Mouse (Mus musculus) urinary bladder, adult 2 months (tissue): ENCODE results near the gene 4930558C23Rik. TPM values are rescaled to one million over a fixed set of nuclear protein-coding genes. Genes with fewer than 3 reads are reported as not detected.
"Not testable (repeated sequence)": the region's sequence is repeated elsewhere in the genome, so short reads cannot be mapped to it uniquely, and the experiment has no call there.

Experiments
- DNase-seq: peaks from one replicate; pipeline ENCODE4 v3.0.0; 2022; ENCODE audit warnings: low spot score
- polyA plus RNA-seq: library from polyadenylated mRNA; depleted of rRNA; stranded (reverse); fragments of >200 nt; gene quantifications from 2 replicates; pipeline ENCODE4 v1.2.3, GENCODE M21; 2012; rRNA removed

The 4930558C23Rik gene
- polyA plus RNA-seq, 1 experiment, result not detected

DNA sequence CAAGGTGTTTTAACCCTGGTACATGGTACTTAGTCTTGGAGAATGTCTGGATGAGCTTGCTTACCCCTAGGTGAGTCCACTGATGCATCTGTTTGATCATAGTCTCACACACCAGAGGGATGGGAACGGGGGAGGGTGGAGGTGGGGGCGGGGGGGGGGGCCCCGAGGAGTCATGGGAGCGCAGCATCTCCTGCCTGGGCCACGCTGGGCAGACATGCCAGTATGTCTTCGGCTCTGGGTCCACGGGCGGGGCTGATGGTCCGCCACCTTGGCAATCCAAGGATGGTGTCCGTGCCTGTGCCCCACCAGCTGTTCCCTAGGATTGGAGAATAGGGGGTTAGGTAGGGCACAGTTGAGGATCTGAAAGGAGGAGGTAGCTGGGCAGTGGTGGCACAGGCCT, 29.4 kb downstream of the 4930558C23Rik start:
- DNase-seq, result no peak

GRCm38 (mm10) chr3:95370101-95370500, 32.5 kb downstream of the 4930558C23Rik start:
- no peak for DNase-seq

DNA sequence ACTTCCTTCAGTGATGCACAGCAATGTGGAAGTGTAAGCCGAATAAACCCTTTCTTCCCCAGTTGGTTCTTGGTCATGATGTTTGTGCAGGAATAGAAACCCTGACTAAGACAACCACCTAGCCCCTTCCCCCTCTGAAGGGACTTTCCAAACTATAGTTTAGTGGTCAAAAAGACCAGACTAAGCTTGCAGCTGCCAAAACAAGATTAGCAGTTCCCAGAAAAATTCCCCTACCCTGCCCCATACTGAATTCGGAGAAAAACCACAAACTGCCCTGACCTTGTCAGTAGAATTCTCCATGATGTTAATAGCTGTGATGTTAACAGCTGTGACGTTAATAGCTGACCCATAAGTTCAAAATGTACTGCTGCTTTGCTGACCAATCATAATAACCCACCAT, 42.4 kb downstream of the 4930558C23Rik start:
- DNase-seq, result not testable (repeated sequence)

DNA sequence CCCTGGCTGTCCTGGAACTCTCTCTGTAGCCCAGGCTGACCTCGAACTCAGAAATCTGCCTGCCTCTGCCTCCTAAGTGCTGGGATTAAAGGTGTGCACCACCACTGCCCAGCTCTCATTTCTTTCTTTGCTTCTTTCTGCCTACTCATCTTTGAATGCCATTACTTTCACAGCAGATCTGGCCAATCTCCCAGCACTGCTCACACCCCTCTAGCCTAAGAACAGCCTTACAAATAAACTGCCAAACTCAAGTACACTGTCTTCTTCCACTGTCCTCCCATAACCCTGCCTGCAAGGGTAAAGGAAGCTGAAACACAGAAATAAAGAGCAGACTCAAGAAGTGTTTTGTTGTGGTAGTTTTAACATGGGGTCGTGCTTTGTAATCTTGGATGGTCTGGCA, 44.9 kb downstream of the 4930558C23Rik start:
- DNase-seq, result no peak

GRCm38 (mm10) chr3:95356701-95357449, 45.8 kb downstream of the 4930558C23Rik start, which contains the start of gene Setdb1:
TSS of gene Setdb1 (minus strand) at chr3:95357202.
- peak; percentile 79 for DNase-seq

DNA sequence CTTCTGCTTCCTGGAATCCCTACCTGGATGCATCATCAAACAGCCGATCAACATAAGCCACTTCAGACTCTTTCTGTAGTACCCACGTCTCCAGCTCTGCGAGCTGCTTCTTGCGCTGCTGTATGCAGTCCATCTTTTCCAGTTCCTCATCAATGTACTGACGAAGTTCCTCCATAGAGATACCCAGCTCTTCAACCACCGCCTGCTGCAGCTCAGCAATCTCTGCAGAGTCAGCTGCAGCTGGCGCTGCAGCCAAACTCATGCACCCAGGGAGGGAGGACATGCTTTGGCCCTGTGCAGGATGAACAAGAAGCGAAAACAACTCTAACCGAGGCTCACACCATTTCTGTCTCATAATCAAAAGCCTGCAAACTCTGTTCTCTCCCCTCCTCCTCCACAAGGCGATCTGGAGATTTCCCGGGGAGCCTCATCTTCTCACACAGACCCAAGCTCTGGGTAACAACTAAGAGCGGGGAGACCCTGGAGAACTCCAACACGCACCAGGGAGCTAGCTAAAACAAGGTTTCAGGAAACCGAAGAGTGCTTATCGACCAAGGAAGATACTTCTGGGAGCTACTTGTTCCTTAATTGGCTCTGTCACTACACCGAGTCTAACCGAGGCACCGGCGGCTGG, 46.6 kb downstream of the 4930558C23Rik start:
- not testable (repeated sequence) for DNase-seq

GRCm38 (mm10) chr3:95349491-95349890, 53.1 kb downstream of the 4930558C23Rik start:
- DNase-seq, result no peak

- DNase-seq, result not testable (repeated sequence)
Observed at GRCm38 (mm10) chr3:95348343-95348742, 54.3 kb downstream of the 4930558C23Rik start.

GRCm38 (mm10) chr3:95346454-95346853, 56.2 kb downstream of the 4930558C23Rik start:
- DNase-seq, result no peak

DNA sequence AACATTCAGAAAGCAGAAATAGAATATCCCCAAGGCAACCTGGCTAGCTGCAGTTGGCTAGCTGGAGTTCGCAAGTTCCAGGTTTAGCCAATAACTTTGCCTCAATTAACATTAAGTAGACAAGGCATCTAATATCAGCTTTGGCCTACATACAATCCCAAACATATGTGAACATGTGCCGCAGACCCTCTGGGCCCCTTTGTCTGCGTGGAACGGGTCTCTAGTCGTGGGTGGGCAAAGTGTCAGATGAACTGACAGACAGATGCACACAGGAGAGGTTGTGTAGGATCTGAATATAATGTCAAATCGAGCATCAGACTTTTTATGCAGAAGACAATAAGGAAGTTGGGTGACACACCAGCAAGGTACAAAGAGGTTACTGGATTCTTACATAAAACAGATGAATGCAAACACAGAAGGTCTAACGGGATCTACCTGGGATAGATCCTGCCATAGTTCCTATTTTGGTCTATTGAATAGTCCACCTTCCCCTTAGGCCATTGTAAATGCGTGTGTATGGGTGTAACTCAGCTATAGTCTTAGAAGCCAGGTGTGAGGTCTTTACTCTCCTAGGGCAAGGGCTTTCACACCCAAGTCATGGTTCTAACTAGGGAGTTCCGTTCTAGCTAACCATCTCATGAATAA, 59.2 kb downstream of the 4930558C23Rik start:
- DNase-seq, result not testable (repeated sequence)

DNA sequence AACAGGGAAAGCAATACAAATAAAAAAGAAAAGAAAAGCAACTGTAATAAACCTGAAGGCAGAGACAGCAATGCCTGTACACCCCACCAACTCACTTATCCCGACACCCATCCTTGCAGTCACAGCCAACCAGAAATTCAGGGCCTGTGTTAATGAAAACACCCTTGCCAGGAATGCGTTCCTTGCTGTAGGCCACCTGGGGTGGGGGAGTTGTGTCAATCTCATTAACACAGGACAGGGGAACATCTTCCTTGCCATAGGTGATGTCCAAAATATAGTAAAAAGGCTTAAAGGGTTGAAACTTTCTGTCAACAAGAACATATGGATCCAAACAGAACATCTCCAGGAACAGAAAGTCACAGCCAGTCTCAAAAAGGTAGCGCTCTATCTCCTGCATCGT, 64.4 kb downstream of the 4930558C23Rik start:
- DNase-seq, result no peak

DNA sequence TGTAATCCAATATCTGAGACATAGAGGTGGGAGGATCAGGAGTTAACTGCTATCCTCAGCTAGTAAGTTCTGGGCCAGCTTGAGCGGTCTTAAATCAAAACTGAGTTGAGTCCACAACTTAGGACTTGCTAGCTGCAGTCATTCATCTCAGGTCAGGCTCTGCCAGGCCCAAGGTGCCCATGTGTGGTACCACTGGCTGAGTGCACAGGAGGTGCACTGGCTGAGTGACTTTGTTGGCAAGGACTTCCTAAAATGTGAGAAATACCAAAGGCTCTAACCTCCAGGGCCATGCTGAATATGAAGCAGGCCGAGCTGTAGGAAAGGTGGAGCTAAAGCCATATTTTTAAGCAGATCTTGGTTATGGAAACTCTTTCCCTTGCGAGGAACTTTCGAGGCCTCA, 65.3 kb downstream of the 4930558C23Rik start:
- no peak for DNase-seq

Other genes starting within 250 kb of the 4930558C23Rik start
- gene Sema6c, start 242.4 kb downstream of the 4930558C23Rik start, polyA plus RNA-seq, result 4.2 and 5.8 TPM in 2 replicates
- 21.4 and 21.9 TPM in 2 replicates for gene Gabpb2, start 184.9 kb downstream of the 4930558C23Rik start, polyA plus RNA-seq
- 77.2 and 92.7 TPM in 2 replicates for gene Cdc42se1, start 174.1 kb downstream of the 4930558C23Rik start, polyA plus RNA-seq
- 11.0 and 15.4 TPM in 2 replicates for gene Mllt11, start 170.7 kb downstream of the 4930558C23Rik start, polyA plus RNA-seq
- gene Gm128, start 161.2 kb downstream of the 4930558C23Rik start, polyA plus RNA-seq, result 0.47 and 0.58 TPM in 2 replicates
- 13.5 and 15.1 TPM in 2 replicates for gene Bnipl, start 151.6 kb downstream of the 4930558C23Rik start, polyA plus RNA-seq
- 69.7 and 79.9 TPM in 2 replicates for gene Mindy1, start 121.5 kb downstream of the 4930558C23Rik start, polyA plus RNA-seq
- 19.2 and 20.3 TPM in 2 replicates for gene Prune1, start 120.8 kb downstream of the 4930558C23Rik start, polyA plus RNA-seq
- 6.5 and 7.6 TPM in 2 replicates for gene Anxa9, start 95.7 kb downstream of the 4930558C23Rik start, polyA plus RNA-seq
- 119 and 126 TPM in 2 replicates for gene Cers2, start 88.0 kb downstream of the 4930558C23Rik start, polyA plus RNA-seq
- 22.9 and 24.7 TPM in 2 replicates for gene Setdb1, start 45.6 kb downstream of the 4930558C23Rik start, polyA plus RNA-seq
- 44.8 and 51.4 TPM in 2 replicates for gene Arnt, start 31.5 kb upstream of the 4930558C23Rik start, polyA plus RNA-seq
- 96.1 and 119 TPM in 2 replicates for gene Ctsk, start 96.4 kb upstream of the 4930558C23Rik start, polyA plus RNA-seq
- gene Ctss, start 123.9 kb upstream of the 4930558C23Rik start, polyA plus RNA-seq, result 42.9 and 54.4 TPM in 2 replicates
- not detected in 2 replicates for gene Hormad1, start 156.8 kb upstream of the 4930558C23Rik start, polyA plus RNA-seq
- 26.8 and 29.3 TPM in 2 replicates for gene Golph3l, start 186.1 kb upstream of the 4930558C23Rik start, polyA plus RNA-seq
- gene Ensa, start 222.2 kb upstream of the 4930558C23Rik start, polyA plus RNA-seq, result 31.6 and 45.7 TPM in 2 replicates